Mouse (Mus musculus): ENCODE data around the gene Ttc19. TPM values are rescaled to one million over a fixed set of nuclear protein-coding genes. Genes with fewer than 3 reads are reported as not detected.
"Not testable (repeated sequence)": the region's sequence is repeated elsewhere in the genome, so short reads cannot be mapped to it uniquely, and the experiment has no call there.

Ttc19 gene
- polyA plus RNA-seq, 1 experiment, result 11.7 TPM

DNA sequence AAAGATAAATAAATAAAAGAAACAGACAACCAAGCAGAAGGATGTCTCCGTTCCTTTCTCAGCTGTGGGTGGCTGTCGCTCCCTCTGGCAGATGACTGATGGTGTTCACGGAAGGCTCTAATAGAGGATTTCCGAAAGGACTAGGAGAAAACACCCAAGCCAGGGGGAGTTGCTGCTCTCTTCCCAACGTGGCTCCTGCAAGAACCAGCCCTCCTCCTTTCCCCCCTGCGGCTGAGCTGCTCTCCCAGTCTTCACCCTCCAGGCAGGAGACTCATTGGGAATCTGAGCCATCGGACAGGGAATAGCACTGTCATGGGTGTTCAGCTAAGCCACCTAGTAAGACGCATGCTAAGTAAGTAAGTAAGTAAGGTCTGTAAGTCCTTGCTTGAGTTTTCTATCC, 4.2 kb upstream of the Ttc19 start:
- TF ChIP-seq CTCF (IDR thresholded peaks at IDR 0.05; ENCODE audit: borderline replicate concordance, control insufficient read depth, extremely low read depth, insufficient read depth, low read length, poor library complexity) (no peak), POLR2A (IDR thresholded peaks at IDR 0.05; ENCODE audit: control insufficient read depth, extremely low read depth, insufficient read depth, low read length, poor library complexity) (no peak)
- H3K27ac ChIP-seq (ENCODE audit: control insufficient read depth, insufficient read depth, low read length), result no peak overlapping the region
- DNase-seq, result no peak
- 94% methylated on average over 8 of the region's 8 CpGs for WGBS
- peaks cover 2% of the 10 kb centered on the region; the same call in 1 of the 2 replicates for H3K4me1 ChIP-seq (replicated peaks; ENCODE audit: control insufficient read depth, insufficient read depth, low read length)
- H3K36me3 ChIP-seq (ENCODE audit: control insufficient read depth, insufficient read depth, low read length), result no peaks in the 10 kb centered on the region
- H3K4me3 ChIP-seq (ENCODE audit: control insufficient read depth, insufficient read depth, low read length), result no peak overlapping the region
- no peaks in the 10 kb centered on the region for H3K27me3 ChIP-seq (ENCODE audit: control insufficient read depth, insufficient read depth, low read length)

DNA sequence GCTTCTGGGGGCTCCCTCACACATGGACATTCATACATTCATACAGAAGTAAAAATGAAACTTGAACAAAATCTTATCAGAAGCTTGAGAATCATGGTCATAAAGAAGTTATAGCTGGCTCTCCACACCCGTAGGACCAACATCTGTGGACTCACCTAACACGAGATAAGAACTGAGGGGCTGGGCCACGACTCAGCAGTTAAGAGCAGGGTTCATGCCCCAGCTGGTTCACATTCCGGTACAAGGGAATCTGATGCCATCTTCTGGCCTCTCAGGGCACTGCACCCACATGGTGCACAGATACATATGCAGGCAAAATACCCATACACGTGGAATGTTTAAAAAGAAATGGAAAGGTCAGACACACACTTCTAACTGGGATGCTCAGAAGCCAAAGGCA, 3.2 kb upstream of the Ttc19 start:
- H3K4me1 ChIP-seq (replicated peaks; ENCODE audit: control insufficient read depth, insufficient read depth, low read length), result peaks cover 2% of the 10 kb centered on the region; the same call in 1 of the 2 replicates
- 16% methylated on average over 5 of the region's 5 CpGs for WGBS
- H3K27me3 ChIP-seq (ENCODE audit: control insufficient read depth, insufficient read depth, low read length), result no peaks in the 10 kb centered on the region
- no peak overlapping the region for H3K4me3 ChIP-seq (ENCODE audit: control insufficient read depth, insufficient read depth, low read length)
- DNase-seq, result peak; percentile 73
- TF ChIP-seq POLR2A (IDR thresholded peaks at IDR 0.05; ENCODE audit: control insufficient read depth, extremely low read depth, insufficient read depth, low read length, poor library complexity) (no peak), CTCF (IDR thresholded peaks at IDR 0.05; ENCODE audit: borderline replicate concordance, control insufficient read depth, extremely low read depth, insufficient read depth, low read length, poor library complexity) (peak; percentile 41; the same call in 1 of the 2 replicates)
- no peaks in the 10 kb centered on the region for H3K36me3 ChIP-seq (ENCODE audit: control insufficient read depth, insufficient read depth, low read length)
- no peak overlapping the region for H3K27ac ChIP-seq (ENCODE audit: control insufficient read depth, insufficient read depth, low read length)

- H3K4me1 ChIP-seq (replicated peaks; ENCODE audit: control insufficient read depth, insufficient read depth, low read length), result peaks cover 2% of the 10 kb centered on the region; the same call in 1 of the 2 replicates
- WGBS, result 1% methylated on average over 54 of the region's 57 CpGs
- no peak overlapping the region for H3K27ac ChIP-seq (ENCODE audit: control insufficient read depth, insufficient read depth, low read length)
- H3K27me3 ChIP-seq (ENCODE audit: control insufficient read depth, insufficient read depth, low read length), result no peaks in the 10 kb centered on the region
- H3K36me3 ChIP-seq (ENCODE audit: control insufficient read depth, insufficient read depth, low read length), result no peaks in the 10 kb centered on the region; the same call in 1 of the 2 replicates
- TF ChIP-seq POLR2A (IDR thresholded peaks at IDR 0.05; ENCODE audit: control insufficient read depth, extremely low read depth, insufficient read depth, low read length, poor library complexity) (no peak), CTCF (IDR thresholded peaks at IDR 0.05; ENCODE audit: borderline replicate concordance, control insufficient read depth, extremely low read depth, insufficient read depth, low read length, poor library complexity) (no peak)
- no peak for DNase-seq
- H3K4me3 ChIP-seq (ENCODE audit: control insufficient read depth, insufficient read depth, low read length), result peak overlapping the region; percentile 87
Observed at GRCm38 (mm10) chr11:62281601-62281997, 326 bp downstream of the Ttc19 start.

DNA sequence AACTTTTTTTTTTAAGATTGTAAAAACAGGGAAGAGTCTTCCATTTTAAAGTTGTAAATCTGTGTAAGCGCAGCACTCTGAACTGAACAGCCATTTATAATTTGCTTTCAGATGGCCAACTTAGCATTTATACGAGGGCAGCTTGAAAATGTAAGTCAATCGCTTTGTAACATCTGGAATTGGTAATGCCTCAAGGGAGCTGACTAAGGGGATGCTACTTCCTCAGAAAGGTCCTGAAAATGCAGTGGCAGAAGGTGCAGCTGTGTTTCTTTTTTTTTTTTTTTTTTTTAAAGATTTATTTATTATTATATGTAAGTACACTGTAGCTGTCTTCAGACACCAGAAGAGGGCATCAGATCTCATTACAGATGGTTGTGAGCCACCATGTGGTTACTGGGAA, 2.7 kb downstream of the Ttc19 start:
- not testable (repeated sequence) for H3K36me3 ChIP-seq (ENCODE audit: control insufficient read depth, insufficient read depth, low read length); H3K4me1 ChIP-seq (replicated peaks; ENCODE audit: control insufficient read depth, insufficient read depth, low read length); H3K4me3 ChIP-seq (ENCODE audit: control insufficient read depth, insufficient read depth, low read length); H3K27me3 ChIP-seq (ENCODE audit: control insufficient read depth, insufficient read depth, low read length); DNase-seq; H3K27ac ChIP-seq (ENCODE audit: control insufficient read depth, insufficient read depth, low read length)
- 96% methylated on average over 3 of the region's 3 CpGs for WGBS

DNA sequence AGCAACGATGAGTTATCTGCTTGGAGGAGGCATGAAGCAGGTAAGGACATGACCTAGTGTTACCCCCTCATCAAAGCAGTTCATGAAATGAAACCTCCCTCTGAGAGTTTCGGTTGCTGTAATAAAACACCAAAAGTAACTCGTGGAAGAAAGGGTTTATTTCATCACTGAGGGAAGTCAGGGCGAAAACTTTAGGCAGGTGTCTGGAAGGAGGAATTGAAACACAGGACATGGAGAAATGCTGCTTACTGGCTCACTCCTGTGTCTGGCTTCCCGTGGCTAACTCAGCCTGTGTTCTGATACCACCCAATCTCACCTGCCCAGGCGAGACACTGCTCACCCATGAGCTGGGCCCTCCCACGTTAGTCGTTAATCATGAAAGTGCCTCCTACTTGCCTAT, 3.7 kb downstream of the Ttc19 start:
- Histone ChIP-seq H3K4me1 (replicated peaks; ENCODE audit: control insufficient read depth, insufficient read depth, low read length) (peaks cover 2% of the 10 kb centered on the region; the same call in 1 of the 2 replicates), H3K27ac (ENCODE audit: control insufficient read depth, insufficient read depth, low read length) (no peak overlapping the region), H3K4me3 (ENCODE audit: control insufficient read depth, insufficient read depth, low read length) (no peak overlapping the region), H3K27me3 (ENCODE audit: control insufficient read depth, insufficient read depth, low read length) (no peaks in the 10 kb centered on the region), H3K36me3 (ENCODE audit: control insufficient read depth, insufficient read depth, low read length) (no peaks in the 10 kb centered on the region; the same call in 1 of the 2 replicates)
- DNase-seq, result no peak
- no peak for TF ChIP-seq POLR2A (IDR thresholded peaks at IDR 0.05; ENCODE audit: control insufficient read depth, extremely low read depth, insufficient read depth, low read length, poor library complexity)
- 92% methylated on average over 8 of the region's 8 CpGs for WGBS

DNA sequence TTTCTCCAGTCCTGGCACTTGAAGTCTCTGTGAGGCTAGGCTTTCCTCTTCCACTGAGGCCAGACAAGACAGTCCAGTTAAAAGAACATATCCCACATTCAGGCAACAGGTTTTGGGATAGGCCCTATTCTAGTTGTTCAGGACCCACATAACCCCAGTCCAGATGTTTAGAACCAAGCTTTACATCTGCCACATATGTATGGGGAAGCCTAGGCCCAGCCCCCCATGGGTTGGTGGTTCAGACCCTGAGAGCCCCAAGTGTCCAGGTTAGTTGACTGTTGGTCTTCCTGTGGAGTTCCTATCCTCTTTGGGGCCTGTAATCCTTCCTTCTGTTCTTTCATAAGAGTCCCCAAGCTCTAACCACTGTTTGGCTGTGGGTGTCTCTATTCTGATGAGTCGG, 6.4 kb downstream of the Ttc19 start:
- H3K27me3 ChIP-seq (ENCODE audit: control insufficient read depth, insufficient read depth, low read length), result no peaks in the 10 kb centered on the region
- 100% methylated on average over 1 of the region's 1 CpGs for WGBS
- no peak for DNase-seq
- no peak overlapping the region for H3K27ac ChIP-seq (ENCODE audit: control insufficient read depth, insufficient read depth, low read length)
- TF ChIP-seq POLR2A (IDR thresholded peaks at IDR 0.05; ENCODE audit: control insufficient read depth, extremely low read depth, insufficient read depth, low read length, poor library complexity) (no peak), CTCF (IDR thresholded peaks at IDR 0.05; ENCODE audit: borderline replicate concordance, control insufficient read depth, extremely low read depth, insufficient read depth, low read length, poor library complexity) (no peak)
- H3K4me1 ChIP-seq (replicated peaks; ENCODE audit: control insufficient read depth, insufficient read depth, low read length), result no peaks in the 10 kb centered on the region
- no peaks in the 10 kb centered on the region; the same call in 1 of the 2 replicates for H3K36me3 ChIP-seq (ENCODE audit: control insufficient read depth, insufficient read depth, low read length)
- no peak overlapping the region for H3K4me3 ChIP-seq (ENCODE audit: control insufficient read depth, insufficient read depth, low read length)

- no peak for TF ChIP-seq CTCF (IDR thresholded peaks at IDR 0.05; ENCODE audit: borderline replicate concordance, control insufficient read depth, extremely low read depth, insufficient read depth, low read length, poor library complexity)
- no peak for TF ChIP-seq POLR2A (IDR thresholded peaks at IDR 0.05; ENCODE audit: control insufficient read depth, extremely low read depth, insufficient read depth, low read length, poor library complexity)
- H3K4me3 ChIP-seq (ENCODE audit: control insufficient read depth, insufficient read depth, low read length), result no peak overlapping the region
- 98% methylated on average over 2 of the region's 2 CpGs for WGBS
Observed at GRCm38 (mm10) chr11:62294121-62294520, 12.8 kb downstream of the Ttc19 start.

More at GRCm38 (mm10) chr11:62294121-62294520, 12.8 kb downstream of the Ttc19 start:
- no peaks in the 10 kb centered on the region for H3K4me1 ChIP-seq (replicated peaks; ENCODE audit: control insufficient read depth, insufficient read depth, low read length)
- no peak overlapping the region for H3K27ac ChIP-seq (ENCODE audit: control insufficient read depth, insufficient read depth, low read length)
- no peak for DNase-seq
- H3K27me3 ChIP-seq (ENCODE audit: control insufficient read depth, insufficient read depth, low read length), result no peaks in the 10 kb centered on the region
- H3K36me3 ChIP-seq (ENCODE audit: control insufficient read depth, insufficient read depth, low read length), result no peaks in the 10 kb centered on the region
